Mouse (Mus musculus) ES-CJ7 (cell line): ENCODE results near the gene Hoxa2.

ENCODE experiments used
- DNase-seq: peaks from one replicate; pipeline ENCODE4 v3.0.0; 2011; ENCODE audit warnings: low read depth, low spot score

Gene Hoxa2

GRCm38 (mm10) chr6:52164626-52165440, at the start of gene Hoxa2:
Gene Hoxa2 (minus strand): TSS chr6:52164831.
- DNase-seq, result peak; percentile 59

GRCm38 (mm10) chr6:52214271-52214670, 49.6 kb upstream of the Hoxa2 start:
- DNase-seq, result no peak

GRCm38 (mm10) chr6:52213119-52213986, 48.7 kb upstream of the Hoxa2 start, which contains the start of the genes Hoxa3 and Gm28308:
Gene Hoxa3 (minus strand): TSS chr6:52213336.
Gene Gm28308 (minus strand): TSS chr6:52213339.
- DNase-seq, result peak; percentile 28

GRCm38 (mm10) chr6:52212556-52213118, 48.0 kb upstream of the Hoxa2 start:
- DNase-seq, result peak; percentile 43

GRCm38 (mm10) chr6:52211961-52212360, 47.3 kb upstream of the Hoxa2 start:
- peak; percentile 21 for DNase-seq

- peak; percentile 81 for DNase-seq
These were observed 46.7 kb upstream of the Hoxa2 start for GRCm38 (mm10) chr6:52211170-52211935.

GRCm38 (mm10) chr6:52209685-52210046, 45.0 kb upstream of the Hoxa2 start:
- DNase-seq, result no peak

- peak; percentile 34 for DNase-seq
These were observed 44.4 kb upstream of the Hoxa2 start for GRCm38 (mm10) chr6:52208868-52209684.

- peak; percentile 47 for DNase-seq
These were observed 43.6 kb upstream of the Hoxa2 start, which contains the start of gene Hoxa6 for GRCm38 (mm10) chr6:52208072-52208867. Gene Hoxa6 (minus strand): TSS chr6:52208722.

- no peak for DNase-seq
These were observed 43.0 kb upstream of the Hoxa2 start for GRCm38 (mm10) chr6:52207684-52207976.

GRCm38 (mm10) chr6:52206882-52207683, 42.5 kb upstream of the Hoxa2 start:
- DNase-seq, result peak; percentile 58

- peak; percentile 53 for DNase-seq
These were observed 41.3 kb upstream of the Hoxa2 start for GRCm38 (mm10) chr6:52205638-52206621.

GRCm38 (mm10) chr6:52205221-52205620, 40.6 kb upstream of the Hoxa2 start:
- DNase-seq, result no peak

- peak; percentile 96 for DNase-seq
These were observed 39.6 kb upstream of the Hoxa2 start, which contains the start of gene Hoxa5 for GRCm38 (mm10) chr6:52204050-52204752. Gene Hoxa5 (minus strand): TSS chr6:52204587.

GRCm38 (mm10) chr6:52203371-52204049, 38.9 kb upstream of the Hoxa2 start:
- DNase-seq, result peak; percentile 86

GRCm38 (mm10) chr6:52203121-52203370, 38.4 kb upstream of the Hoxa2 start:
- peak; percentile 58 for DNase-seq
